Mouse (Mus musculus): Measurements from ENCODE around the gene Ptrh1. TPM values are rescaled to one million over a fixed set of nuclear protein-coding genes. Genes with fewer than 3 reads are reported as not detected.

Gene Ptrh1
- total and polyA plus RNA-seq, 3 experiments = 12.3 to 27.9 TPM; not detected in 1

DNA sequence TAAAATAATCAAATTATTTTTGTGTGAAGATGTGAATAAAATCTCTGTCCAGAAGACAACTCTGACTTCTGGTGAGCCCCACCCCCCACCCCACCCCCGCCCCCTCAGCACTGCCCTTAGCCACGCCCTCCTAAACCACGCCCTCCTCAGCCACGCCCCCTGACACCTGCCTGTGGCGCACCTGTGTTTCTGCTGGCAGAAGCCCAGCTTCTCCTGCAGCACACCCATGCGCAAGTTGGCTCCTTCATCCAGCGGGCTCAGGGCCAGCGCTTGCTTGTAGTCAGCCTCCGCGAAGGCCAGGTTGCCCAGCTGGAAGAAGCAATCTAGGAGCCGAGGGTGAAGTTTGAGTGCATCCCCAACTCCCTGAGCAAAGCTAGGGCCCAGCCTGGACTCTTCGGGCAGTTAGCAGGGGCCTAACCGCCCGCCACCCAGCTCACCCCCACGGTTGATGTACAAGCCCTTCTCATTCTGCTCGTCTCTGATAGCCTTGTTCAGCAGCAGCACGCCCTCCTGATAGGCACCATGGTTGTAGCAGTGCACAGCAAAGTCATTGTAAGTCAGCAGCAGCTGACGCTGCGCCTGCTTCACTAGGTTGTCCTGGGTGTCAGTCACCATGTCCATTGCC, 6.8 kb upstream of the Ptrh1 start:
- DNase-seq (ENCODE audit: low read depth, low spot score) = peak; percentile 30
- H3K36me3 ChIP-seq (ENCODE audit: control insufficient read depth in 1 of 2, insufficient read depth in 2 of 2, low read length in 2 of 2) = no peaks in the 10 kb centered on the region
- H3K27ac ChIP-seq (ENCODE audit: control insufficient read depth, low read depth, low read length) = no peak overlapping the region
- H3K9ac ChIP-seq (ENCODE audit: control insufficient read depth, low read depth, low read length, poor library complexity, severe bottlenecking) = no peak overlapping the region
- H3K4me3 ChIP-seq (ENCODE audit: control insufficient read depth in 1 of 2, insufficient read depth in 1 of 2, low read depth in 2 of 2, low read length in 2 of 2) = no peak overlapping the region
- no peaks in the 10 kb centered on the region for H3K79me2 ChIP-seq (ENCODE audit: control insufficient read depth, insufficient read depth, low read length, poor library complexity)
- H3K27me3 ChIP-seq (ENCODE audit: control insufficient read depth in 1 of 2, insufficient read depth in 2 of 2, low read length in 2 of 2) = no peaks in the 10 kb centered on the region
- peaks cover 2 to 8% of the 10 kb centered on the region in 2 experiments; a peak in 2 of 4 replicates for H3K4me1 ChIP-seq (ENCODE audit: control insufficient read depth in 1 of 2, insufficient read depth in 2 of 2, low read length in 2 of 2)
- no peak for TF ChIP-seq BHLHE40 (IDR thresholded peaks at IDR 0.05; ENCODE audit: borderline replicate concordance, low read depth, low read length)
- no peak for TF ChIP-seq MYC (IDR thresholded peaks at IDR 0.05; ENCODE audit: low read depth, low read length)
- TF ChIP-seq RAD21 (IDR thresholded peaks at IDR 0.05; ENCODE audit: low read depth, low read length) = no peak
- no peak for TF ChIP-seq USF2 (IDR thresholded peaks at IDR 0.05; ENCODE audit: borderline replicate concordance in 1 of 2, insufficient read depth in 1 of 2, low read depth in 1 of 2, low read length in 2 of 2)
- no peak for TF ChIP-seq TCF12 (IDR thresholded peaks at IDR 0.05; ENCODE audit: low read depth, low read length)
- peak; percentile 70; the same call in 1 of the 2 replicates for TF ChIP-seq TBP (IDR thresholded peaks at IDR 0.05; ENCODE audit: low read depth, low read length)
- H3K9me3 ChIP-seq (replicated peaks; ENCODE audit: insufficient read depth, low read length) = no peaks in the 10 kb centered on the region

DNA sequence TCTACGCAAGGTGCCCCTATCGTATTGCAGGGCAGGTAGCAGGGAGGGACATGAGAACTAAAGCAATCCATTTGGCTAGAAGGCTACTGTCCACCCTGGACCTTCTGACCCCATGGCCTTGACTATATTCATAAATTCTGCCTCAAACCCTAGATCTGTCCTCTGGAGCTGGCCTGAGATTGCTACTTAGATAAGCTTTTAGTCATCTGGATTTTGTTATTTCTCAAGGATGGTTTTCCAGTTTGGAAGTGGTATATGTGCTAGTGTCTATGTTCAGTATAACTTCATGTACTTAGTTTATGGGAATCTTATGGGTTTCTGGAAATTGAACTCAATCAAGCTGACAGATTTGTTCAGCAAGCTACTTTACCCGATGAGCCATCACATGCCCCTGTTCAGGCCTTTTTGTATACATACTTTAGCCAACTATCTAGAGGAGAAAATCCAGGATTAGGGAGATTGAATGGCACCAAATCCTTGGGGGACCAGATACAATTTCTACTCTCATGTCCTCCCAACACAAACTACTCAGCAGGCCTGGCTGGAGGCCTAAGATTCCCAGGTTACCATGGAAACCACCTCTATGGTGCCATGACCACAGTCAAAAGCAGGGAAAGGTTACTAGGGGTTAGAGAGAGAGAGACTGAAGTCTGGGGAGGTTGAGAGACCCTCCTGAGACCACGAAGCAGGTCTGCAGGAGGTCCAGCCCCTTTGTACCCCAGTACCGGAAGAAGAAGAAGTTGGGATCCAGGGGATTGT, 6.1 kb upstream of the Ptrh1 start:
- H3K27me3 ChIP-seq (ENCODE audit: control insufficient read depth in 1 of 2, insufficient read depth in 2 of 2, low read length in 2 of 2) = no peaks in the 10 kb centered on the region
- H3K27ac ChIP-seq (ENCODE audit: control insufficient read depth, low read depth, low read length) = no peak overlapping the region
- TF ChIP-seq RAD21 (IDR thresholded peaks at IDR 0.05; ENCODE audit: low read depth, low read length) (no peak), TAL1 (IDR thresholded peaks at IDR 0.05; ENCODE audit: low read length) (no peak), MYB (IDR thresholded peaks at IDR 0.05; ENCODE audit: low read depth, low read length) (no peak), TBP (IDR thresholded peaks at IDR 0.05; ENCODE audit: low read depth, low read length) (no peak), SMC3 (IDR thresholded peaks at IDR 0.05; ENCODE audit: low read depth, low read length) (no peak), CTCF (IDR thresholded peaks at IDR 0.05 in 2 of 3, conservative IDR thresholded peaks at IDR 0.05 in 1 of 3; ENCODE audit: control insufficient read depth in 1 of 3, insufficient read depth in 1 of 3, low read depth in 2 of 3, low read length in 3 of 3, poor library complexity in 1 of 3, severe bottlenecking in 1 of 3) (no peak), SIN3A (IDR thresholded peaks at IDR 0.05; ENCODE audit: low read length) (no peak)
- H3K79me2 ChIP-seq (ENCODE audit: control insufficient read depth, insufficient read depth, low read length, poor library complexity) = no peaks in the 10 kb centered on the region
- no peak overlapping the region for H3K9ac ChIP-seq (ENCODE audit: control insufficient read depth, low read depth, low read length, poor library complexity, severe bottlenecking)
- H3K4me1 ChIP-seq (ENCODE audit: control insufficient read depth in 1 of 2, insufficient read depth in 2 of 2, low read length in 2 of 2) = peaks cover 2 to 8% of the 10 kb centered on the region in 2 experiments; a peak in 2 of 4 replicates
- no peak for DNase-seq (ENCODE audit: low read depth, low spot score)
- H3K4me3 ChIP-seq (ENCODE audit: control insufficient read depth in 1 of 2, insufficient read depth in 1 of 2, low read depth in 2 of 2, low read length in 2 of 2) = no peak overlapping the region
- H3K36me3 ChIP-seq (ENCODE audit: control insufficient read depth in 1 of 2, insufficient read depth in 2 of 2, low read length in 2 of 2) = no peaks in the 10 kb centered on the region
- H3K9me3 ChIP-seq (replicated peaks; ENCODE audit: insufficient read depth, low read length) = no peaks in the 10 kb centered on the region

DNA sequence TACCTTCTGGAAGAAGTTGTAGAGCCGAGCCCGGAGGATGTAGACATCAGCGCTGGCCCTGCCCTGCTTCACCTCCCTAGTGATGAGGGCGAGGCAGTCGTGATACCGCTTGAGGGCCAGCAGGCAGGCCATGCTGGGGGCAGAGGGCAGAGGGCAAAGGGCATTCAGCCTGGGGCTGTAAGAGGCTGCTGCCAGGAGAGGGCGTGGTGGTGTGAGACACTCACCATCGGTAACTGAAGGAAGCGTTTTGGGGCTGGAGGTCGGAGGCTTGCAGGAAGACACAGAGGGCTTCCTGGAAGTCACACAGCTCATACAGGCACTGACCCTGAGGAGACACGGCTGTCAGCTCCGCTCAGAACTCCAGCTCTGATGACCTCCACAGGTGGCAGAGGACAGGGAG, 3.7 kb upstream of the Ptrh1 start:
- TF ChIP-seq CTCF (IDR thresholded peaks at IDR 0.05 in 2 of 3, conservative IDR thresholded peaks at IDR 0.05 in 1 of 3; ENCODE audit: control insufficient read depth in 1 of 3, insufficient read depth in 1 of 3, low read depth in 2 of 3, low read length in 3 of 3, poor library complexity in 1 of 3, severe bottlenecking in 1 of 3) = peak in 2 of 3 experiments; percentile 20 to 36; a peak in 2 of 6 replicates
- TF ChIP-seq POLR2AphosphoS2 (IDR thresholded peaks at IDR 0.05; ENCODE audit: low read length) = no peak
- peak; percentile 19 for DNase-seq (ENCODE audit: low read depth, low spot score)
- H3K9ac ChIP-seq (ENCODE audit: control insufficient read depth, low read depth, low read length, poor library complexity, severe bottlenecking) = no peak overlapping the region
- no peaks in the 10 kb centered on the region; the same call in 1 of the 2 replicates for H3K79me2 ChIP-seq (ENCODE audit: control insufficient read depth, insufficient read depth, low read length, poor library complexity)
- H3K4me1 ChIP-seq (ENCODE audit: control insufficient read depth in 1 of 2, insufficient read depth in 2 of 2, low read length in 2 of 2) = peaks cover 2 to 12% of the 10 kb centered on the region in 2 experiments; a peak in 3 of 4 replicates
- no peaks in the 10 kb centered on the region for H3K9me3 ChIP-seq (replicated peaks; ENCODE audit: insufficient read depth, low read length)
- no peak overlapping the region for H3K27ac ChIP-seq (ENCODE audit: control insufficient read depth, low read depth, low read length)
- no peak overlapping the region for H3K4me3 ChIP-seq (ENCODE audit: control insufficient read depth in 1 of 2, insufficient read depth in 1 of 2, low read depth in 2 of 2, low read length in 2 of 2)
- no peaks in the 10 kb centered on the region for H3K27me3 ChIP-seq (ENCODE audit: control insufficient read depth in 1 of 2, insufficient read depth in 2 of 2, low read length in 2 of 2)
- no peaks in the 10 kb centered on the region for H3K36me3 ChIP-seq (ENCODE audit: control insufficient read depth in 1 of 2, insufficient read depth in 2 of 2, low read length in 2 of 2)

All from MEL (cell line).